Mouse (Mus musculus) myocyte (in vitro differentiated cells): ENCODE results near the gene Tfe3.

Source experiments
- CEBPB ChIP-seq: IDR thresholded peaks from 2 replicates; pipeline ENCODE4 v1.6.1; 2011; ENCODE audit warnings: mild to moderate bottlenecking, moderate library complexity; ENCODE audit not compliant: poor library complexity, insufficient read depth, severe bottlenecking
- MAX ChIP-seq: IDR thresholded peaks from one replicate; pipeline ENCODE4 v1.6.1; 2011; ENCODE audit warnings: low read depth, mild to moderate bottlenecking, control low read depth
- MYOD1 ChIP-seq, 3 experiments: IDR thresholded peaks; one replicate each; pipeline ENCODE4 v1.6.1; 2011; ENCODE audit warnings: control low read depth in 2 of 3, low read depth in 2 of 3, mild to moderate bottlenecking in 2 of 3, moderate library complexity in 1 of 3; ENCODE audit not compliant: insufficient read length in 2 of 3, control insufficient read depth in 1 of 3
- MYOG ChIP-seq, 3 experiments: IDR thresholded peaks; one replicate each; pipeline ENCODE4 v1.6.1; 2011; ENCODE audit warnings: control low read depth in 2 of 3, low read depth in 2 of 3, mild to moderate bottlenecking in 2 of 3; ENCODE audit not compliant: insufficient read length in 2 of 3, control insufficient read depth in 1 of 3, insufficient read depth in 1 of 3
- POLR2A ChIP-seq: IDR thresholded peaks from one replicate; pipeline ENCODE4 v1.6.1; 2011; ENCODE audit warnings: low read depth, mild to moderate bottlenecking, control low read depth, moderate library complexity; ENCODE audit not compliant: insufficient read length
- TCF12 ChIP-seq: IDR thresholded peaks from one replicate; pipeline ENCODE4 v1.6.1; 2011; ENCODE audit warnings: mild to moderate bottlenecking, control low read depth; ENCODE audit not compliant: poor library complexity, insufficient read depth, severe bottlenecking
- TCF3 ChIP-seq: IDR thresholded peaks from one replicate; pipeline ENCODE4 v1.6.1; 2011; ENCODE audit warnings: low read depth, control low read depth; ENCODE audit not compliant: insufficient read length
- USF1 ChIP-seq: IDR thresholded peaks from one replicate; pipeline ENCODE4 v1.6.1; 2011; ENCODE audit warnings: low read depth, mild to moderate bottlenecking, control low read depth, moderate library complexity

- TF ChIP-seq POLR2A (no peak), TCF12 (no peak), USF1 (no peak), MYOD1 (IDR thresholded peaks at IDR 0.05; ENCODE audit: control insufficient read depth in 1 of 3, insufficient read length in 2 of 3, low read depth in 2 of 3) (no peak), CEBPB (no peak), MAX (no peak), MYOG (IDR thresholded peaks at IDR 0.05; ENCODE audit: control insufficient read depth in 1 of 3, insufficient read depth in 1 of 3, insufficient read length in 2 of 3, low read depth in 2 of 3) (no peak), TCF3 (no peak)
Observed at GRCm38 (mm10) chrX:7733571-7734156, 28.7 kb upstream of the Tfe3 start.
